Mouse (Mus musculus): ENCODE results near the gene Acap3. TPM values are rescaled to one million over a fixed set of nuclear protein-coding genes. Genes with fewer than 3 reads are reported as not detected.

Acap3 gene
- polyA plus RNA-seq, 1 experiment from 2014 or later = 15.5 TPM

GRCm38 (mm10) chr4:155943534-155944249 lies 52.1 kb downstream of the Acap3 start, which contains the start of gene Ube2j2:
Gene Ube2j2, plus strand, starts transcription at chr4:155943831.
- Histone ChIP-seq H3K36me3 (ENCODE audit: control insufficient read depth, insufficient read depth, low read length) (peaks cover 24% of the 10 kb centered on the region; the same call in 1 of the 2 replicates), H3K4me2 (replicated peaks; ENCODE audit: low read depth, low read length) (peak within 1 kb of the TSS; percentile 87), H3K9me3 (ENCODE audit: control insufficient read depth, low read length) (no peaks in the 10 kb centered on the region), H3K9ac (ENCODE audit: low read depth, low read length) (peak within 1 kb of the TSS; percentile 95), H3K27me3 (ENCODE audit: control insufficient read depth, insufficient read depth, low read length) (no peaks in the 10 kb centered on the region), H3K4me1 (ENCODE audit: control insufficient read depth, insufficient read depth, low read length) (peaks cover 12% of the 10 kb centered on the region), H3K4me3 (ENCODE audit: low read length) (peak within 1 kb of the TSS; percentile 99), H3K27ac (ENCODE audit: low read depth, low read length) (peak within 1 kb of the TSS; percentile 57; the same call in 1 of the 2 replicates)
- peak; percentile 99 for ATAC-seq (ENCODE audit: low FRiP score, low TSS enrichment)
- WGBS = under 1% methylated on average over 80 of the region's 85 CpGs

GRCm38 (mm10) chr4:155944271-155944670 lies 52.6 kb downstream of the Acap3 start:
- H3K9ac ChIP-seq (ENCODE audit: low read depth, low read length) = peak overlapping the region; percentile 95
- peak overlapping the region; percentile 42; the same call in 1 of the 2 replicates for H3K27ac ChIP-seq (ENCODE audit: low read depth, low read length)
- peak overlapping the region; percentile 87 for H3K4me2 ChIP-seq (replicated peaks; ENCODE audit: low read depth, low read length)
- 0 out of 2 replicates have a peak, but pooled peaks have one; percentile 3 for ATAC-seq (ENCODE audit: low FRiP score, low TSS enrichment)
- H3K4me3 ChIP-seq (ENCODE audit: low read length) = peak overlapping the region; percentile 99
- H3K4me1 ChIP-seq (ENCODE audit: control insufficient read depth, insufficient read depth, low read length) = peaks cover 12% of the 10 kb centered on the region
- H3K27me3 ChIP-seq (ENCODE audit: control insufficient read depth, insufficient read depth, low read length) = no peaks in the 10 kb centered on the region
- H3K36me3 ChIP-seq (ENCODE audit: control insufficient read depth, insufficient read depth, low read length) = peaks cover 30% of the 10 kb centered on the region
- no peaks in the 10 kb centered on the region for H3K9me3 ChIP-seq (ENCODE audit: control insufficient read depth, low read length)
- under 1% methylated on average over 17 of the region's 17 CpGs for WGBS

DNA sequence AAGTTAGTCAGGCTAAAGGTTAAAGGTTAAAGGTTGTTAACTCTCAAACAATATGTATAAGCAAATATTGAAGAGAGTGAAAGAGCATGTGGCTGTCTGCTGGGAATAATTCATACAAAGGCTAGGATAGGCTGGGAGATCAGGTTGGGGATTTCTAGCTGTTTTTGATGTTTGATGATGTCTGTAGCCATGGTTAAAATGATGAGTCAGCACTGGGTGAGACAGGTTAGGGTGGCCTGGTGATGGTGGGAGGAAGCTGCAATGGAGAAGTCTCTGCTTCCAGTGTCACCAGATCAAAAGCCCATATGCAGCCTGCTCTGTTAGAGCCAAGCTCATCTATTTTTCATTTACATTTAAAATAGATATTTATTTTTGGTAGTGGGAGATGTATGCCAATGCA lies 55.5 kb downstream of the Acap3 start:
- no peak for ATAC-seq (ENCODE audit: low FRiP score, low TSS enrichment)
- Histone ChIP-seq H3K27ac (ENCODE audit: low read depth, low read length) (no peak overlapping the region), H3K36me3 (ENCODE audit: control insufficient read depth, insufficient read depth, low read length) (peaks cover 58% of the 10 kb centered on the region), H3K9me3 (ENCODE audit: control insufficient read depth, low read length) (no peaks in the 10 kb centered on the region), H3K4me3 (ENCODE audit: low read length) (no peak overlapping the region), H3K27me3 (ENCODE audit: control insufficient read depth, insufficient read depth, low read length) (no peaks in the 10 kb centered on the region), H3K4me1 (ENCODE audit: control insufficient read depth, insufficient read depth, low read length) (peaks cover 12% of the 10 kb centered on the region), H3K9ac (ENCODE audit: low read depth, low read length) (no peak overlapping the region), H3K4me2 (replicated peaks; ENCODE audit: low read depth, low read length) (no peak overlapping the region)

GRCm38 (mm10) chr4:155955491-155955890 lies 63.9 kb downstream of the Acap3 start:
- Histone ChIP-seq H3K36me3 (ENCODE audit: control insufficient read depth, insufficient read depth, low read length) (peaks cover 80% of the 10 kb centered on the region), H3K4me1 (ENCODE audit: control insufficient read depth, insufficient read depth, low read length) (no peaks in the 10 kb centered on the region), H3K4me2 (replicated peaks; ENCODE audit: low read depth, low read length) (no peak overlapping the region), H3K27me3 (ENCODE audit: control insufficient read depth, insufficient read depth, low read length) (no peaks in the 10 kb centered on the region), H3K9me3 (ENCODE audit: control insufficient read depth, low read length) (no peaks in the 10 kb centered on the region), H3K27ac (ENCODE audit: low read depth, low read length) (no peak overlapping the region), H3K4me3 (ENCODE audit: low read length) (no peak overlapping the region), H3K9ac (ENCODE audit: low read depth, low read length) (no peak overlapping the region)
- ATAC-seq (ENCODE audit: low FRiP score, low TSS enrichment) = no peak
- WGBS = 97% methylated on average over 6 of the region's 6 CpGs

Small RNA genes lying within 50 kb of the gene (microRNA-seq; reads per million reads assigned to microRNA genes)
- not detected for gene Gm22991

Other genes starting within 250 kb of the Acap3 start
- gene Gm10563, start 246.4 kb upstream of the Acap3 start, polyA plus RNA-seq (2014; fragmentation: Nextera tagmentation; extraction: Ambion mirVana) = not detected in 2 replicates
- gene Mmp23, start 238.4 kb upstream of the Acap3 start, polyA plus RNA-seq (2014; fragmentation: Nextera tagmentation; extraction: Ambion mirVana) = 28.9 and 43.1 TPM in 2 replicates
- gene Mib2, start 222.6 kb upstream of the Acap3 start, polyA plus RNA-seq (2014; fragmentation: Nextera tagmentation; extraction: Ambion mirVana) = 14.3 and 18.0 TPM in 2 replicates
- 2.8 and 4.5 TPM in 2 replicates for gene Fndc10, start 197.5 kb upstream of the Acap3 start, polyA plus RNA-seq (2014; fragmentation: Nextera tagmentation; extraction: Ambion mirVana)
- 149 and 178 TPM in 2 replicates for gene Ssu72, start 187.0 kb upstream of the Acap3 start, polyA plus RNA-seq (2014; fragmentation: Nextera tagmentation; extraction: Ambion mirVana)
- 0.49 and 0.88 TPM in 2 replicates for gene Tmem240, start 157.0 kb upstream of the Acap3 start, polyA plus RNA-seq (2014; fragmentation: Nextera tagmentation; extraction: Ambion mirVana)
- 85.8 and 112 TPM in 2 replicates for gene Atad3a, start 130.7 kb upstream of the Acap3 start, polyA plus RNA-seq (2014; fragmentation: Nextera tagmentation; extraction: Ambion mirVana)
- gene Vwa1, start 117.1 kb upstream of the Acap3 start, polyA plus RNA-seq (2014; fragmentation: Nextera tagmentation; extraction: Ambion mirVana) = 4.1 and 4.9 TPM in 2 replicates
- 0.20 and 0.32 TPM in 2 replicates for gene Tmem88b, start 105.9 kb upstream of the Acap3 start, polyA plus RNA-seq (2014; fragmentation: Nextera tagmentation; extraction: Ambion mirVana)
- gene Ankrd65, start 101.4 kb upstream of the Acap3 start, polyA plus RNA-seq (2014; fragmentation: Nextera tagmentation; extraction: Ambion mirVana) = 0.40 and 0.43 TPM in 2 replicates
- 226 and 291 TPM in 2 replicates for gene Mrpl20, start 88.9 kb upstream of the Acap3 start, polyA plus RNA-seq (2014; fragmentation: Nextera tagmentation; extraction: Ambion mirVana)
- gene Ccnl2, start 79.3 kb upstream of the Acap3 start, polyA plus RNA-seq (2014; fragmentation: Nextera tagmentation; extraction: Ambion mirVana) = 115 and 174 TPM in 2 replicates
- gene Aurkaip1, start 60.5 kb upstream of the Acap3 start, polyA plus RNA-seq (2014; fragmentation: Nextera tagmentation; extraction: Ambion mirVana) = 134 and 155 TPM in 2 replicates
- gene Mxra8, start 52.1 kb upstream of the Acap3 start, polyA plus RNA-seq (2014; fragmentation: Nextera tagmentation; extraction: Ambion mirVana) = 72.1 and 75.1 TPM in 2 replicates
- 6.3 and 7.2 TPM in 2 replicates for gene Dvl1, start 44.4 kb upstream of the Acap3 start, polyA plus RNA-seq (2014; fragmentation: Nextera tagmentation; extraction: Ambion mirVana)
- 0.14 and 0.38 TPM in 2 replicates for gene Tas1r3, start 28.5 kb upstream of the Acap3 start, polyA plus RNA-seq (2014; fragmentation: Nextera tagmentation; extraction: Ambion mirVana)
- gene Cptp, start 22.4 kb upstream of the Acap3 start, polyA plus RNA-seq (2014; fragmentation: Nextera tagmentation; extraction: Ambion mirVana) = 11.1 and 18.8 TPM in 2 replicates
- gene Ints11, start 22.3 kb upstream of the Acap3 start, polyA plus RNA-seq (2014; fragmentation: Nextera tagmentation; extraction: Ambion mirVana) = 73.1 and 74.6 TPM in 2 replicates
- gene Pusl1, start within 50 bp of the Acap3 start, polyA plus RNA-seq (2014; fragmentation: Nextera tagmentation; extraction: Ambion mirVana) = 41.4 and 50.5 TPM in 2 replicates
- gene Ube2j2, start 52.0 kb downstream of the Acap3 start, polyA plus RNA-seq (2014; fragmentation: Nextera tagmentation; extraction: Ambion mirVana) = 121 and 127 TPM in 2 replicates
- gene C1qtnf12, start 70.5 kb downstream of the Acap3 start, polyA plus RNA-seq (2014; fragmentation: Nextera tagmentation; extraction: Ambion mirVana) = 129 and 142 TPM in 2 replicates
- gene B3galt6, start 100.8 kb downstream of the Acap3 start, polyA plus RNA-seq (2014; fragmentation: Nextera tagmentation; extraction: Ambion mirVana) = 20.0 and 20.8 TPM in 2 replicates
- 131 and 165 TPM in 2 replicates for gene Sdf4, start 101.0 kb downstream of the Acap3 start, polyA plus RNA-seq (2014; fragmentation: Nextera tagmentation; extraction: Ambion mirVana)
- gene Tnfrsf4, start 122.0 kb downstream of the Acap3 start, polyA plus RNA-seq (2014; fragmentation: Nextera tagmentation; extraction: Ambion mirVana) = 0.76 and 0.77 TPM in 2 replicates
- 2.3 and 2.8 TPM in 2 replicates for gene Tnfrsf18, start 134.3 kb downstream of the Acap3 start, polyA plus RNA-seq (2014; fragmentation: Nextera tagmentation; extraction: Ambion mirVana)
- gene Ttll10, start 167.6 kb downstream of the Acap3 start, polyA plus RNA-seq (2014; fragmentation: Nextera tagmentation; extraction: Ambion mirVana) = 3.5 and 6.0 TPM in 2 replicates
- 30.2 and 47.3 TPM in 2 replicates for gene 9430015G10Rik, start 218.2 kb downstream of the Acap3 start, polyA plus RNA-seq (2014; fragmentation: Nextera tagmentation; extraction: Ambion mirVana)
- gene Rnf223, start 238.7 kb downstream of the Acap3 start, polyA plus RNA-seq (2014; fragmentation: Nextera tagmentation; extraction: Ambion mirVana) = 0.35 and 0.57 TPM in 2 replicates

All from kidney, embryonic 14.5 days (tissue).